Mouse (Mus musculus) brain, embryonic 18.5 days (tissue): ENCODE measurements around the gene Slc34a3.

ENCODE experiments used
- DNase-seq: peaks from one replicate; pipeline ENCODE4 v3.0.0-alpha.2; 2012; ENCODE audit warnings: low read depth, low spot score

Gene Slc34a3

DNA sequence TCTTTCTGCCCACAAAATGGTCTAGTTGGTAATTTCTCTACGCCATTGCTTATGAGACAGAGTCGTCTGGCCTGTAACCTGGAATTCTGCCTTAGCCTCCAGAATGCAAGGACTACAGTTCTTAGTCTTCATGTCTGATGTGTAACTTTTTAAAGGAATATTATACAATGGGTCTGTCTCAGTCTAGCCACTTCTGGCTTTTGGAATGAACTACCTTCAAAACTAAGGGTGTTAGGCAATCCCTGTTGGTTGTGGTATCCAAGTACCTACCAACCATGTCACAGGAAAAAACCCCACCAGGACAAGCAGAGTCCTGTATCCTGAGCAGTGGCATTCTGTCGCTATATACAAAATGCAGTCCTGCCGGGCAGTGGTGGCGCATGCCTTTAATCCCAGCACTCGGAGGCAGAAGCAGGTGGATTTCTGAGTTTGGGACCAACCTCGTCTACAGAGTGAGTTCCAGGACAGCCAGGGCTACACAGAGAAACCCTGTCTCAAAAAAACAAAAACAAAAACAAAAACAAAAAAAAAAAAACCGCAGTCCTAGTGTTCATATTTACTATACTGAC lies 8.3 kb downstream of the Slc34a3 start:
- DNase-seq, result no peak

DNA sequence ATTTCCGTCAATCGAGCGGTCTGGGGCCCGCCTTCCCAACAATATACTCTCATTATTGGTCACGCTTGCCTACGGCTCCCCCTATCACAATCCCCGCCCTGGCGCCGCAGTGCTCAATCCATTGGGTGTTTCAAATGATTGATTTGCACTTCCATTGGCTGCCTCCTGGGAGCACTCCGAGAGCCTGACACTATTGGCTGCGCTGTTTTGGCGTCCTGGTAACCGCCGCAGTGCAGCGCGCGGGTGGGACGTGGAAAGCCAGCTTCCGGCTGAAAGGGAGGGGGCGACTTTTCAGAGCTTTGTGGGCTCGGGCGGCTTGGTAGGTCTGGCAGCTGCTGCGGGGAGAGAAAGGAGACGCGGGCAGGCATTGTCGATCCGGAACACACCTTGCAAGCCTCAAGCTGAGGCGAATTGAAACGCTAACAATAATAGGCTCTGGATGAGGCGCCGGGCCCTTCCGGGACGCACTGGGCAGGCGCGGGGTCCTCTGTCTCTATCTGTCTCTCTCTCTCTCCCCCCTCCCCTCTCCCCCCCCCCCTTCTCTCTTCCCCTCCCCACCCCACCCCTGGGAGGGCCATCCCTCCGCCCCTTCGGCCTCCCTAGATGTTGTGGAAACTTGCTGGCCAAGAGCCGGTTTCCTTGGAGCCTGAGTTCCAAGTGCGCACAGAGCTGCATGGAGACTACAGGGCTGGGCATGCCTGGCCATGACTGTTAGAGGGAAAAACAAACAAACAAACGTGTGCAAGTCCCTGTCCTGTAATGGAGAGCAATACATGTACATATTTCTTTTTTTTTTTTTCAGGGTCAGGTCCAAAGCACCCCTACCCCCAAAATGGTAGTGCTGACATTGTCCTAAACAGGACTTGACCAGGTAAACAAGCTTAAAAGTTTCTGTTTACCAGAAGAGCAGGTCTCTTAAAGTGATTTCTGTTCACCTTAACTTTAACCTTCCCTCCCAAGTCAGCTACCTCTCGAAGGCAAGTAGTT lies 9.1 kb downstream of the Slc34a3 start:
- peak; percentile 99 for DNase-seq

DNA sequence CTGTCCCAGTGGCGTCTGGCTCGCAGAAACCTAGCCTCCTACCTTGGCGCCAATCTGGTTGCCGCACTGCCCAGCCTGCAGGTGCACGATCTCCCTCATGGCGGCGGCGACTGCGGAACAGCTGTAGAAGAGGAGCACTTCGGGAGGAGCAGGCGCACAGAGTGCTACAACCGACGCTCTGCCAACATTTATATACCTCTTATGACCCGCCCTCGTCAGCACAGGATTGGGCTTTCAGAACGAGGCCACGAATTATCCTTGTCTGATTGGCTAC lies 9.7 kb downstream of the Slc34a3 start, which contains the start of gene Tubb4b:
TSS of gene Tubb4b (minus strand) at position 211 of the 274 bp plus-strand sequence.
- no peak for DNase-seq

DNA sequence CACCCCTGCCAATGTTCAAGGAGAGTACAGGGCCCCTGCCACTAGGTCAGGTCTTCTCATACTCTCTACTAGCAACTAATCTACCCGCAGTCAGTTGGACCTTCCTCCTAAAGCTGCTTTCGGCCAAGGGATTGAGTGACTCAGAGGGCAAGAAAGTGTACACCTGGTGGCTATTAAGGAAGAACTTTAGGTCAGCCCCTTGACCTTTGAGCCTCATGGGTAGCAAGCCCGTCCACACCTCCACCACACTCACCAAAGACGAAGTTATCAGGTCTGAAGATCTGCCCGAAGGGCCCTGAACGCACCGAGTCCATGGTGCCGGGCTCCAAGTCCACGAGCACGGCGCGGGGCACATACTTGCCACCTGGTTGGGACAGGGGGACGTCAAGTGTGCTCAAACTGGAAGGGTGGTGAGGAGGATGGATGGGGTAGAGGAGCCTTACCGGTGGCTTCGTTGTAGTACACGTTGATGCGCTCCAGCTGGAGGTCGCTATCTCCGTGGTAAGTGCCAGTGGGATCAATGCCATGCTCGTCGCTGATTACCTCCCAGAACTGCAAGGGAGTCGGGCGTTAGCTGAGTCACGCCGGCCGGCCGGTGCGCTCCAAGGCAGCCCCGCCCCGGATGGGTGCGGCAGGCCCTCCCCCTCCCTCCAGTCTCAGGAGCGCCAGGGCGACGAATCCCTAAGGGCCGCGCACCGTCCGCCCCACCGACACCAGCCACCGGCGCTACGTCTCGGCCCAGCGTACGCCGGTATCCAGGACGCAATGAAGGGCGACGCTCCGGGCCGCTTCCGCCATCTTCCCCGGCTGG lies 10.3 kb downstream of the Slc34a3 start:
- DNase-seq, result no peak

DNA sequence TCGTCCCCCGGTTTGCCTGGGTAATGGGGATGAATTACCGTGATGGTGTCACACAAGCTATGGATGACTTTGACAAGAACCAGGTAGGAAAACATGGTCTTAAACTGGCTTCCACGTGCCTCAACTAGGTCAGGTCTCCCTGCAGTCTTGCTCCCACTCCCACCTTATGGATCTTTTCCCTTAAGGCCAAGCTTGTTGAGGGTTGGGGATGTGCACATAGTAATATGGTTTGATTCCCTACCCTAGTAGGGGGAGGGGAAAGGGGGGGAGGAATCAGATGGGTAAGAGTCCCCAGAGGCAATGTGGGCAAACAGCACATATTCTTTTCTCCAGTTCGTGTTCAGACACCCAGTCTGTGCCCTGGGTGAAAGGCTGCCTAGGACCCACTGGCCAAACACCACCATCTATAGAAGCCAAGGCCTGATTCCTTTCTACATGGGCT lies 12.8 kb downstream of the Slc34a3 start:
- DNase-seq, result no peak

DNA sequence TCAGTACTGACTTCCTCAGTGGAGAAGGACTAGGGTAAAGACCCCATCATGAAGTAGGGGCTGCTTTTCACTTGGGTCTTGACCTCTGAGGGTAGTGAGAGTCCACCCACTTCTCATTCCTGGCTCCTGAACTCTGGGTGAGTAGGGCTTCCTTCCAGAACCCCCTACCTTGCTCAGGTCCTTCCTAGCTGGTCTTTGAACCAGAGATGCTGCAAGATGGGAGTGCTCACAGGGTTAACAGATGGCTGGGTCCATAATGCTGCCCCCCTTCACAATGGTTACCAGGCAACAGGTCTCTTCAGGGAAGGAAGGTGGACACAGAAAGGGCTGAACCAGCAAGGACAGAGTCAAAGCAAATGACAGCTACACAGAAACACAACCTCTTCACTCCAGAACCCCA lies 15.7 kb downstream of the Slc34a3 start, which contains the start of gene Fam166a:
TSS of gene Fam166a (plus strand) at position 301 of the 400 bp plus-strand sequence.
- no peak for DNase-seq

DNA sequence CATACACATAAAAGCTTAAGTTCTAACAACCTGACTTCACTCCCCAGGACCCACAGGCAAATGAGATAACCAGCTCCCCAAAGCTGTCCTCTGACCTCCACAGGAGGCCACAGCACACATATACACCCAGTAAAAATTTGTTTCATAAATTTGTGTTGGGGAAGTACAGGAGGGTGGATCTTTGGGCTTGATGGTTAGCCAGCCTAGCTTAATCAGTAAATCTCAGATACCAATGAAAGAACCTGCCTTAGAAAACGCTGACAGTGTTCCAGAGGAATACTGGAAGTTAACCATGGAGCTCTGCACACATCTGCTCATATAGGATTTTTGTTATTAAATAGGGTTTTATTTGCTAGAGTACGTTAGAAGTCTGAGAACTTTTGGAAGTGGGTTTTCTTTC lies 16.5 kb downstream of the Slc34a3 start:
- DNase-seq, result no peak

DNA sequence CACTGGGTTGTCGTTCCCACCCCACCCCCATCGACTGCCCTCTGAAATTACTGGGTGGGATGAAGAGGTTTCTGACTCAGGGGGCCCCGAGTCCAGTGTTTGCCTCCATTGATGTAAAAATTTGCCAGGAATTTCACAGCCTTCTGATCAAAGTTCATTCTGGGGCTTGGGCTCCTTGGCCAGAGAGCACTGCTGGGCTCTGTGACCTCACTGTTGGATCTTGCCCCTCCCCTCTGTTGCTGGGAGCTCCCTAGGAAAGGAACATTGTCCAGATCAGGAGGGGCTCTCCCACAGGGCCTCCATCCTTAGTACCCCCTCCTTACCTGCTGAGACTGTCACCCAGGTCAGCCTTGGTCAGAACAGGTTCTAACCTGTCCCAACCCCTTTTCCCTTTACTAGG lies 19.7 kb downstream of the Slc34a3 start, which contains the start of gene Stpg3:
TSS of gene Stpg3 (minus strand) at position 194 of the 400 bp plus-strand sequence.
- no peak for DNase-seq

DNA sequence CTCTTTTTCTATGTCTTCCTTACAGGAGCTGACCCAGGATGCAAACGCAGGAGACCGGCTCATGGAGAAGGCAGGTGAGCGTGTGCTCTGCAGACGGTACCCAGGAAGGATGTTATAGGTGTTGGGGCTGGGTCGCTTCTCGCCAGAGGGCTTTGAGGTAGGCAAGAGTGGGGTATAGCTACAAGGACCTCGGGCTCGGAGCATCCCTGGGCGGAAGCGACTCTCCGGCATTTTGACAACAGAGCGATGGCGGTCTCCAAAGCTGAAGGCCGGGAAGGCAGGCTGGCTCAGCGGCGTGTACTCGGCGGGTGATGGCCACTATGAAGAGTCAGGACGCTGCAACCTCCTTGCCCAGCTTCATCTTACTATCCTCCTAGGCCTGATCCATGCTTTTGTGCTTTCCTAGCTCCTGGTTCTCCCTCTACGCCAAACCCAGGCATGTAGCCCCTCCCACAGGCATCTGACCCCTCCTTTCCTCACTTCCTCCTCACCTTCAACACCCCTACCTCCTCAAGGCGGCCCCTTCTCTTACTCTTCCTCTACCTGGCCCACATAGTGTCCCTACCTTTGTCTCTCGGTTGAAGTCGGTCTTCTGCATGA lies 20.8 kb downstream of the Slc34a3 start:
- DNase-seq, result no peak

DNA sequence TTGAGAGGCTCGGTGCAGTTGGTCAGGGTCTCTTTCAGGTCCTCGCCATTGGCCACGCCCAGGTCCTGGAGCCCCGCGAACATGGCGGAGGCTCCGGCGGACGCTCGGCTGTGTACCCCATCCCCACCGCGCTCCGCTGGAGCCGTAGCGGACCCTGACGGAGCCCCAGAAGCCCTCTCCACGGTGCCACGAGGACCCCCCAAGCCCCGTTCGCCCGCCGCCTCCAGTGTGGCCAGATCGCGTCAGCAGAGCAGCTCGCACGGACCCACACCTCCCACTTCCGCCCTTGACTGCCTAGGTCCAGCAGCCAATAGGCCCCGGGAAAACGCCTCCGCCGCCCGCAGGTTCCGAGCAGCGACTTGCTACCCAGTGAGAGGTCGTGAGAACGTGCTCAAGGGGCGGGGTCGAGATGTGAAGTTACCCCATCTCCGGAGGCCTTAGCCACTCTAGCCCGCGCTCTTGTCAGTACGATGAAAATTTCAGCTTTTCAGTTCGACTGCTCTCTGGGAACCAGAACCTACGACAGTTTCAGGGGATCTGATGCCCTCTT lies 23.0 kb downstream of the Slc34a3 start, which contains the start of gene Nelfb:
TSS of gene Nelfb (minus strand) at position 369 of the 550 bp plus-strand sequence.
- peak; percentile 46 for DNase-seq

DNA sequence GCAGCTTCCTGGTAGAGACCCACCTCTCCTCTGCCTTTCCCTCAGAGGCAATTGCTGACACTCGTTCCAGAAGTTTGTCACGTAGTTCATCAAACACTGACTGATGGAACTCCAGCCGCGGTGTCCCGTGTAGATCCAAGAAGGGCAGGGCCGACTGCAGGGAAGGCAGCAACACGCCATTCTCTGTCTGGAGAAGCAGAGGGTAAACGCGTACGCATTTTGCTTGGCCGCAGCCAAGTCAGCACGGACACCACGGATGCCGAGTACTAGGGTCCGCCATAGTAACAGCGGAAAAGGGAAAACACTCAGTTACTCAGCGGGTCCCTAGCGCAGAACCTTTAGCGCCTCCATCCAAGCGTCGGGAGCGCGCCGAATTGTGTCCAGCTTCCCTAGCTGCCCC lies 23.5 kb downstream of the Slc34a3 start:
- no peak for DNase-seq

DNA sequence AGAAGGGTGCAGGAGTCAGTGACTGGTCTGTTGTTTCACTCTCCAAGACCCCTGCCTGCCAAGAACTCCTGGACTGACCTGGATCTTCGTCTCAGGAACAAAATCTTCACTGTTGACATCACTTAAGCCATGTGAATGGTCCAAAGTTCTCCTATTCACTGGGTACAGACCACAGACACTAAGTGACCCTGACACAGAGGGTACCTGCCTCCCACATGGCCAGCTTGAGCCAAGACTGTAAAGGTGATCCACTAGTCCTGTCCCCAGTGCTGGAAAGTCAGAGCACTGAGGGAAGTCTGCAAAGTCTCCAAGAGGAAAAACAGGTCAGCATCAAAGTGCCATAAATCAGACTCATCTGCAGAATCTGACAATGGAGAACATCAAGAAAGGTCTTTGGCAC lies 26.6 kb downstream of the Slc34a3 start:
- DNase-seq, result no peak

DNA sequence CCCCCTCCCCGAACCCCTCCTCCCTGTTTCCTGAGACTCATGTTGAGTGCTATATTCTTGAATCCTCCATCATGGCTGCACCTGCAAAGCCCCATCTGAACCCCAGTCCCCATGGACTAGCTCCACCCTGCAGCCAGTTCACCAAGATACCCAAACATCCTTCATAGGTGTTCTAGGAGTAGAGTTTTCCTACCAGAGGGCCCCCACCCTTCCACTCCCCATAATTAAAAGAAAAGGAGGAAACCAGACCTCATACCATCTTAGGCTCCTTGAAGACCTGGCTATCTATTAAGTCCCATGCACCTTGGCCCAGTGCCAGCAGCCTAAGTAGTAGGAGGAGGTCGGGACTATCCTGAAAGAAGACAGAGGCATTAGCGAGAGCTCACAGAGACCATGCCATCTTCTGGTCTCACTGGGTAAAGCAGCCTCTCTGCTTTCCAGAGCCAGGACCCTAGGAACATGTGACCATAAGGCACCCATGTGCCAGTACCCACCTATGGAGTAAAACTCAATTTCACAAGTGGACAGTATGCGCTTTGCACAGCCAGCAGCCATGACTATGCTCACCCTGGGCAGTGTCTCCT lies 30.4 kb downstream of the Slc34a3 start:
- DNase-seq, result no peak

DNA sequence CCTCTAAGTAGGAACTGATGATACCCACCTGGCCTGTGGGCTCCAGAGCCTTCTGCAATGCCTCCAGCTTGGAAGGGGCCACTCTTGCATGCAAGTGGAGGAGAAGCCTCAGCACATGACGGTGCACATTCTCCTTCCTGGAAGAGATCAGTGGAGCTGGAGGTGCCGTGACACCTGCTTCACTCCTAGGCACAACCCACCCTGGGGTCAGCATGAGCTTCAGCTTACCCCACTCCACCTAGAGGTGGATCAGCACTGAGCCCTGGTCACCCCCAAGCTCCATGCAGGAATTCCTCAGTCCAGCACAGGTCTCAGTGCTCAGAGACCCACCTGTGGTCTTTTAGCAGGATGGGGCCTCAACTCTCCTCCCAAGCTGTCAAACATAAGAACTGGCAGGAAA lies 33.5 kb downstream of the Slc34a3 start:
- no peak for DNase-seq

DNA sequence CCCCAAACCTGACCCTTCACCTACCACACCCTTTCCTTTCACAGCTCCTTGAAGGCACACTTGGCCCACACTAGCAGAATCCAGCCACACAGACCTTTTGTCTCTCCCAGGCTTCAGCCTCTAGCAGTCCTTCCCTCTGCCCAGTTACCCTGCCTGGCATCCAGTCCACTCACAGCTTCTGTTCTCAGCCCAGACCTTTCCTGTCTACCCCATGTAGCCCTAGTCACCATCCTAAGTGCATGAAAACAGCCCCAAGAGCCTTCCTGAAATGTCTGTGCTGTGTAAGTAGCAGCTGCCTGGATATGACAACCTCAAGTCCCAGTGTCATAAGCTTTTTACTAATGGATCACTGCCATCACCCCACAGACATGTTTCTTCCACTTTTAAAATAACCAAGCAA lies 36.2 kb downstream of the Slc34a3 start:
- no peak for DNase-seq

DNA sequence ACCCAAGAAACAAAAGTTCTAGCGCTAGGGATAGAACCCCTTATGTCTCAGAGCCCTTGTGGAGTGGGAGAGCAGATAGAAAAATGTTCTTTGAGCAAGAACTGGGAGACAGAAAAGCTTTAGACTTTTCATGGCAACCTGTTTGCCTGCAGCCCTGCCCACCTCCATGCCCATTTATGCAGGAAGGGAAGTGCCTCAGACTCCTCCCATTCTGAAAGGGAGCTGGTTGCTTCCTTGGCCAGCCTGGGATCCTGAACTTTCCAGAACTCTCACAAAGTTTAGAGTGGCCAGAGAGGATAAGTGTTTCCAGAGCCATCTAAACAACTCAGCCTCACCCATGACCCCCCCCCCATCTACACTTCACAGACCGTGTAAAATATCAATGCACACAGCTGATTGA lies 37.0 kb downstream of the Slc34a3 start:
- no peak for DNase-seq

DNA sequence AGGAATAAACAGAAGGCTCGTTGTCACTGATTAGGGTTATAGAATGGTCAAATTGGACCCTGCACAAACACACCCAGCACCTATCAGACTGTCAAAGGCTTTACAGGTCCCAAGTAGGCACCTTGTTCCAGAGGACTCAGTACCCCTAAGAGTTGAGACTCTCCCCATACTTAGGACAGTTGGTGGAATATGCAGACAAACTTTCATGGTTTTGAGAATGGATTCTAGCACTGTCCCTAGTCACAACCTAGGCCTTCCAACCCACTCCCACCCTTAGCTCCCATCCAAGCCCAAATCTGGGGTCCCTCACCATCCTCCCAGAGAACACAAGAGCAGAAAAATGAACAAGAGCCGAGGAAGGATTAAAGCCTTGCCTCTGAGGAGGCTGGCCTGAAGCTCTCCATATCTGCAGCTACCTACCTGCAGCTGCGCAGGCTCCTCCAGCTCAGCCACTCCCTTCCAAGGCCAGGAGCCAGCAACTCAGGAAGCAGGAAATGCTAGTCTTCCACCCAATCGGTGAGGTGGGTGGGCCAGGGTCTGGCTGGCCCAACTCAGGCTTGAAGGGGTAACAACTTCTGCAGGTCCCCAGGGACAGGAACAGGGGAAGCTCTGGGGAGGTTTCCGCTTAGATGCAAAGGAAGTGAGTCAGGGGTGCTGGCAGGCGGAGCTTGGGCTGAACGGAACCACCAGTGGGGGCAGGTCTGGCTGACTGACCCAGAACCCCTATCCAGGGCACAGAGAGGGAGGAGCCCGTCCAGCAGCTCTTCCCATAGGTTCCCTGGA lies 37.8 kb downstream of the Slc34a3 start, which contains the start of gene Tor4a:
TSS of gene Tor4a (minus strand) at position 715 of the 783 bp plus-strand sequence.
- DNase-seq, result no peak

DNA sequence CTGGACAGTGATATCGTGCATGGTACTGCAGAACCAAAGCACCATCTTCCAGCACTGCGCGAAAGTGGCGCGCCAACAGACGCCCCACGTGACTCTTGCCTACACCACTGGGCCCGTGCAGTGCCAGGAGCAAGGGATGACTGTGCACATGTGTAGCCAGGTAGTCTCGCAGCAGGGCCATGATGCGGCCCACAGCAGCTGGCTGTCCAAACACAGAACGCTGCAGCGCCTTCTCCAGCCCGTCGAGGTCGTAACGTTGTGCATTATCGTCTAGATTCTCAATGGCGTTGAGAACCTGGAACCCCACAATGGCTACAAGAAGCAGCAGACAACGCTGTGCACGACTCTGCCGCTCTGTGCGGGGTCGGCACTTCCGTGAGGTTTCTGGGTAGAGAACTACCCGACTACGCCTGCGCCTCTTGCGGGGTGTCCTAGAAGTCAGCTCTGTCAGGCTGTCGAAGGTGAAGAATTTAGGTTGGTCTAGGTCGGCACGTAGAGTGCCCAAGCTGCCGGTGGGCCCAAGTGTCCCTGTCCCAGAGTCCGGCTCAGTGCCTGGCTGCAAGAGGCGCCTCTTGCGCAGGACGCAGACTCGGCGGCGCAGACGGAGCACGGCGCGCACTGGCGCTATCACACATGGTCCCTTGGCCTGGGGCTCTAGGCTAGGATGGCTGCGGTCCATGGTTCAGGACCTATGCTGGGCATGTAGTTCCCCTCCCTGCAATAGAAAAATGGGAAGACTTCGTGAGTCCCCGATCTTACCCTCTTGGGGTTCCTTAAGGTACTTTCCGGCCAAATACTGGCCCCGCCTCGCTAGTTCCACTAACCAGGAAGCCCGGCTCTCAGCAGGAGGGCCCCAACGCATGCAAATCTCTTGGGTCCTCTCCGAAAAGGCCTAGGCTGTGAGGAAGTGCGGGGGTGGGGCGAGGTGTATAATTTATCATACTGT lies 38.7 kb downstream of the Slc34a3 start:
- DNase-seq, result no peak
